Mouse (Mus musculus) forebrain, embryonic 13.5 days (tissue): ENCODE results near the gene Cdv3. TPM values are rescaled to one million over a fixed set of nuclear protein-coding genes. Genes with fewer than 3 reads are reported as not detected.
"Not testable (repeated sequence)": the region's sequence is repeated elsewhere in the genome, so short reads cannot be mapped to it uniquely, and the experiment has no call there.

Source experiments
- ATAC-seq: fragments of 200-750 bp; cut with Nextera tagmentation; 2 replicates; pipeline ENCODE4 v1.8.0; 2017
- H3K27ac ChIP-seq: fragments of 300-500 bp; sonication (generic); 2 replicates; pipeline ENCODE4 v1.5.1; 2015; ENCODE audit warnings: inconsistent platforms, mild to moderate bottlenecking, moderate library complexity
- H3K27me3 ChIP-seq: fragments of 300-500 bp; sonication (generic); 2 replicates; pipeline ENCODE4 v1.6.1; 2015; ENCODE audit warnings: mild to moderate bottlenecking, inconsistent platforms
- H3K36me3 ChIP-seq: fragments of 300-500 bp; sonication (generic); 2 replicates; pipeline ENCODE4 v1.6.1; 2015; ENCODE audit warnings: mild to moderate bottlenecking, inconsistent platforms; ENCODE audit not compliant: poor library complexity, severe bottlenecking
- H3K4me1 ChIP-seq: fragments of 300-500 bp; sonication (generic); 2 replicates; pipeline ENCODE4 v1.6.1; 2015; ENCODE audit warnings: inconsistent platforms
- H3K4me2 ChIP-seq: fragments of 300-500 bp; sonication (generic); 2 replicates; pipeline ENCODE4 v1.6.1; 2015; ENCODE audit warnings: inconsistent platforms, mild to moderate bottlenecking, moderate library complexity
- H3K4me3 ChIP-seq: fragments of 300-500 bp; sonication (generic); 2 replicates; pipeline ENCODE4 v1.5.1; 2015; ENCODE audit warnings: mild to moderate bottlenecking, inconsistent platforms
- H3K9ac ChIP-seq: fragments of 300-500 bp; sonication (generic); 2 replicates; pipeline ENCODE4 v1.6.1; 2015; ENCODE audit warnings: mild to moderate bottlenecking, inconsistent platforms
- H3K9me3 ChIP-seq: fragments of 300-500 bp; sonication (generic); replicated peaks from 2 replicates; pipeline ENCODE4 v1.6.1; 2016; ENCODE audit warnings: inconsistent platforms
- WGBS: fragments of 180-500 bp; shearing (Covaris S2); methylation state at CpG from one replicate; pipeline ENCODE4 v1.1.7; 2015; 5-methylcytosine and 5-hydroxymethylcytosine counted together
- polyA plus RNA-seq: library from polyadenylated mRNA; unstranded; fragments of >200 nt; fragmentation: Nextera tagmentation; extraction: Ambion mirVana; gene quantifications from 2 replicates; pipeline ENCODE4 v1.2.1, GENCODE M21; 2015

Cdv3 gene
- polyA plus RNA-seq, 1 experiment from 2014 or later = 93.9 TPM

- WGBS = 1% methylated on average over 66 of the region's 94 CpGs
- Histone ChIP-seq H3K27ac (peak overlapping the region; percentile 96), H3K36me3 (peaks cover 9% of the 10 kb centered on the region), H3K9me3 (no peaks in the 10 kb centered on the region), H3K4me3 (peak overlapping the region; percentile 90), H3K27me3 (no peaks in the 10 kb centered on the region), H3K4me2 (peak overlapping the region; percentile 90), H3K9ac (peak overlapping the region; percentile 95), H3K4me1 (peaks cover 32% of the 10 kb centered on the region)
- ATAC-seq = peak; percentile 33
Observed at GRCm38 (mm10) chr9:103364601-103365289, 895 bp downstream of the Cdv3 start.

GRCm38 (mm10) chr9:103363730-103364417, 1.8 kb downstream of the Cdv3 start:
- 0 out of 2 replicates have a peak overlapping the region, but pooled peaks have one; percentile 96 for H3K27ac ChIP-seq
- H3K9ac ChIP-seq = peak overlapping the region; percentile 95
- H3K4me2 ChIP-seq = peak overlapping the region; percentile 90
- H3K36me3 ChIP-seq = peaks cover 16% of the 10 kb centered on the region
- WGBS = under 1% methylated on average over 21 of the region's 21 CpGs
- ATAC-seq = no peak
- peaks cover 28% of the 10 kb centered on the region for H3K4me1 ChIP-seq
- H3K4me3 ChIP-seq = peak overlapping the region; percentile 90
- no peaks in the 10 kb centered on the region for H3K9me3 ChIP-seq
- no peaks in the 10 kb centered on the region for H3K27me3 ChIP-seq

- Histone ChIP-seq H3K4me3 (peak overlapping the region; percentile 90), H3K4me1 (peaks cover 28% of the 10 kb centered on the region), H3K4me2 (peak overlapping the region; percentile 90), H3K27ac (no peak overlapping the region), H3K9ac (peak overlapping the region; percentile 95), H3K27me3 (no peaks in the 10 kb centered on the region), H3K36me3 (peaks cover 24% of the 10 kb centered on the region), H3K9me3 (no peaks in the 10 kb centered on the region)
- 70% methylated on average over 6 of the region's 6 CpGs for WGBS
- ATAC-seq = no peak
Observed at GRCm38 (mm10) chr9:103363088-103363487, 2.6 kb downstream of the Cdv3 start.

GRCm38 (mm10) chr9:103360642-103361041, 5.0 kb downstream of the Cdv3 start:
- no peak overlapping the region for H3K27ac ChIP-seq
- no peak overlapping the region for H3K4me3 ChIP-seq
- no peaks in the 10 kb centered on the region for H3K9me3 ChIP-seq
- ATAC-seq = no peak
- no peaks in the 10 kb centered on the region for H3K27me3 ChIP-seq
- H3K36me3 ChIP-seq = peaks cover 44% of the 10 kb centered on the region
- H3K4me2 ChIP-seq = no peak overlapping the region
- 77% methylated on average over 2 of the region's 2 CpGs for WGBS
- H3K9ac ChIP-seq = no peak overlapping the region
- H3K4me1 ChIP-seq = peaks cover 17% of the 10 kb centered on the region

- Histone ChIP-seq H3K9ac (no peak overlapping the region), H3K9me3 (no peaks in the 10 kb centered on the region), H3K27me3 (no peaks in the 10 kb centered on the region), H3K4me1 (peaks cover 14% of the 10 kb centered on the region), H3K4me2 (no peak overlapping the region), H3K27ac (no peak overlapping the region), H3K4me3 (no peak overlapping the region), H3K36me3 (peaks cover 52% of the 10 kb centered on the region)
- 83% methylated on average over 4 of the region's 4 CpGs for WGBS
- no peak for ATAC-seq
Observed at GRCm38 (mm10) chr9:103358545-103358944, 7.1 kb downstream of the Cdv3 start.

GRCm38 (mm10) chr9:103357893-103358292, 7.7 kb downstream of the Cdv3 start:
- Histone ChIP-seq H3K27me3 (no peaks in the 10 kb centered on the region), H3K9ac (no peak overlapping the region), H3K4me2 (no peak overlapping the region), H3K27ac (no peak overlapping the region), H3K4me1 (peaks cover 7% of the 10 kb centered on the region), H3K36me3 (peaks cover 52% of the 10 kb centered on the region), H3K9me3 (no peaks in the 10 kb centered on the region), H3K4me3 (no peak overlapping the region)
- ATAC-seq = no peak

GRCm38 (mm10) chr9:103353500-103354260, 12.0 kb downstream of the Cdv3 start:
- ATAC-seq, H3K4me1 ChIP-seq, H3K9ac ChIP-seq, H3K27ac ChIP-seq, H3K4me3 ChIP-seq, H3K4me2 ChIP-seq, H3K9me3 ChIP-seq, H3K27me3 ChIP-seq: not testable (repeated sequence)
- peaks cover 68% of the 10 kb centered on the region for H3K36me3 ChIP-seq
- WGBS = 82% methylated on average over 7 of the region's 7 CpGs

GRCm38 (mm10) chr9:103348791-103349190, 16.8 kb downstream of the Cdv3 start:
- Histone ChIP-seq H3K27me3 (no peaks in the 10 kb centered on the region), H3K36me3 (peaks cover 79% of the 10 kb centered on the region), H3K4me3 (no peak overlapping the region), H3K9me3 (no peaks in the 10 kb centered on the region), H3K9ac (no peak overlapping the region), H3K4me2 (no peak overlapping the region), H3K4me1 (no peaks in the 10 kb centered on the region), H3K27ac (no peak overlapping the region)
- no peak for ATAC-seq

GRCm38 (mm10) chr9:103347996-103348490, 17.6 kb downstream of the Cdv3 start:
- Histone ChIP-seq H3K4me1 (no peaks in the 10 kb centered on the region), H3K27ac (no peak overlapping the region), H3K27me3 (no peaks in the 10 kb centered on the region), H3K9me3 (no peaks in the 10 kb centered on the region), H3K4me3 (no peak overlapping the region), H3K4me2 (no peak overlapping the region), H3K9ac (no peak overlapping the region), H3K36me3 (peaks cover 84% of the 10 kb centered on the region)
- WGBS = 76% methylated on average over 1 of the region's 1 CpGs
- no peak for ATAC-seq

- no peak overlapping the region for H3K4me3 ChIP-seq
- H3K27ac ChIP-seq = no peak overlapping the region
- no peak overlapping the region for H3K9ac ChIP-seq
- no peak overlapping the region for H3K4me2 ChIP-seq
- H3K27me3 ChIP-seq = no peaks in the 10 kb centered on the region
- H3K36me3 ChIP-seq = peaks cover 86% of the 10 kb centered on the region
- ATAC-seq = no peak
- 96% methylated on average over 4 of the region's 4 CpGs for WGBS
- no peaks in the 10 kb centered on the region for H3K4me1 ChIP-seq
- no peaks in the 10 kb centered on the region for H3K9me3 ChIP-seq
Observed at GRCm38 (mm10) chr9:103347045-103347444, 18.6 kb downstream of the Cdv3 start.

- no peaks in the 10 kb centered on the region for H3K9me3 ChIP-seq
- peaks cover 86% of the 10 kb centered on the region for H3K36me3 ChIP-seq
- H3K9ac ChIP-seq = no peak overlapping the region
- H3K27me3 ChIP-seq = no peaks in the 10 kb centered on the region
- H3K4me2 ChIP-seq = no peak overlapping the region
- no peak overlapping the region for H3K27ac ChIP-seq
- ATAC-seq = no peak
- H3K4me3 ChIP-seq = no peak overlapping the region
- no peaks in the 10 kb centered on the region for H3K4me1 ChIP-seq
Observed at GRCm38 (mm10) chr9:103336912-103337311, 28.7 kb downstream of the Cdv3 start.

- Histone ChIP-seq H3K9ac (no peak overlapping the region), H3K27me3 (no peaks in the 10 kb centered on the region), H3K9me3 (no peaks in the 10 kb centered on the region), H3K27ac (no peak overlapping the region), H3K4me2 (no peak overlapping the region), H3K36me3 (peaks cover 87% of the 10 kb centered on the region), H3K4me1 (no peaks in the 10 kb centered on the region), H3K4me3 (no peak overlapping the region)
- WGBS = 94% methylated on average over 6 of the region's 6 CpGs
- no peak for ATAC-seq
Observed at GRCm38 (mm10) chr9:103332663-103333062, 33.0 kb downstream of the Cdv3 start.
